Mouse (Mus musculus): ENCODE measurements around the gene Ildr1.

The Ildr1 gene

DNA sequence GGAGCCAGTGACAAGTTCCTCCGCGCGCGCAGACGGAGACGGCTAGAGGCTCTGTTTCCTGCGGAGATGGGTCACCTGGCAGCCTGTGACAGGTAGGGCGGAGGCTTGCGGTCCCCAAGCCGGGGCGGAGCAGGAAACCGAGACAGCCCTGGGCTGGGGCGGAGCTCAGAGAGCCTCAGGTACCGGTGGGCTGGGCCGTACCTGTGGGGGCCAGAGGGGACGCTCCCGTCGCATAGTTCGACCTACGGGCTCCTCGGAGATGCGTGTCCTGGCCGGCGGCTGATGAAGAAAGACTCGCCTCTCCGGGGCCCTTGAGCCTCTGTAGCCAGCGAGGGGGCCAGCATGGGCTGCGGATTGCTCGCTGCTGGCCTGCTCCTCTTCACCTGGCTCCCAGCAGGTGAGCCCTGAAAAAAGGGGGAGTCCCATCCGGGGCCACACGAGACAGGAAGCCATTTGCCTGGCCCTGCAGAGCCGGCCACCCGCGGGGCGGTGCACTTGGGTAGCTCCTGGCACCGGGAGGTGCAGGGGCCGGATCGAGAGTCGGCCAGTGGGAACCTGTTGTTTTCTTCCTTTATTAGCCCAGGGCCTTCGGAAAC is at the start of gene Ildr1:
Gene Ildr1, plus strand, starts transcription at position 161 of the 596 bp plus-strand sequence.
- DNase-seq (ENCODE audit: extremely low read depth, insufficient read length, low spot score): no peak

DNA sequence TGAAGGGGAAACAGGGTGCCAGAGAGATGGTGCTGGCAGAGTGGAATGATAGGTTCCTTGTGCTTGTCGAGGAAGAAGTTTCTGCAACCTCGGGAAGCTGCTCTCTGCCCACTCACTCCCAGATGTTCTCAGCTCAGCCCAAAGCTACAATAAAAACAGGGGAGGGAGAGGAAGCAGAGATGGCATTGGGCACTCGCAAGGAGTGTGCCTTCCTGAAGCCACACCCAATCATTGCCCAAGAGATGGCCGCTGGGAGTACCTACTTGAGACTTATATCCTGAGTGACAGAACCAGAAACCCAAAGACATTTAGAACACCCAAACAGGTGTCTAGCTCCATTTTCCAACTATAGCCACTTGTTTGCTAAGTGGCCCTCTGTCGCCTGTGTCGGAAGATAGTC is 48.7 kb upstream of the Ildr1 start:
- DNase-seq (ENCODE audit: extremely low read depth, insufficient read length, low spot score): no peak

DNA sequence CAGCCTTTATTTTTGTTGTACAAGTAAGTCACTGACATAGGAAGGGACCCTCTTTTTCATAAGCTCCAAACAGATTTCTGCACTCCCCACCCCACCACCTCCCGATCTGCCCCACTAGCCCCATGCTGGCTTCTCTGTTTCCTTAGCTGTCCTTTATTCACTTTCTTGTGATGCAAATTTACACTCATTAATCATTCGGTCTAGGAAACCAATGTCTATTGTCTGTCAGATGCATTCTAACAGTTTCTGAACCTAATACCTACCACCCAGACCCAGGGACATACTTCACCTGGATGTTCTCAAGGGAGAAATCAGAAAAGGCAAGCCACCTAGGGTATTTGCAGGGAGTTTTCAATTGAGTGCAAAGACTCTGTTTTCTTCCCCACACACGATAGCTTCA is 44.5 kb upstream of the Ildr1 start:
- no peak for DNase-seq (ENCODE audit: extremely low read depth, insufficient read length, low spot score)

DNA sequence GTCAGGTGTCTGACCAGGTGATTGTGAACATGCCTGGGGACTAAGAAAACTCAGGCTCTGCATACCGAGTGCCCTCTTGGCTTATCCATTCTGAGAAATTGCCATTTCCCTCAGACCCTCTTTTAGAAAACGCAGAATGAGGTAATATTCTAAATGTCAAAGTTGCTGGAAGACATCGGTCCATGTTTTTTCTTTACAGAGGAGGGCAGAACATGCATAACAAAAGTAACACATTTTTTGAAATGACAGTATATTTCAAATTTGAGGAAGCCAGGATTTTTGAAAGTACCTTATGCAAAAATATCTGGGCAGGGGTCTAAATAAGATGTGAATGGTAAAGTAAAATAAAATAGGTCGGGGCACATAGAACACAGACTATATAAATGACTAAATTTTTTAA is 43.3 kb upstream of the Ildr1 start:
- no peak for DNase-seq (ENCODE audit: extremely low read depth, insufficient read length, low spot score)

DNA sequence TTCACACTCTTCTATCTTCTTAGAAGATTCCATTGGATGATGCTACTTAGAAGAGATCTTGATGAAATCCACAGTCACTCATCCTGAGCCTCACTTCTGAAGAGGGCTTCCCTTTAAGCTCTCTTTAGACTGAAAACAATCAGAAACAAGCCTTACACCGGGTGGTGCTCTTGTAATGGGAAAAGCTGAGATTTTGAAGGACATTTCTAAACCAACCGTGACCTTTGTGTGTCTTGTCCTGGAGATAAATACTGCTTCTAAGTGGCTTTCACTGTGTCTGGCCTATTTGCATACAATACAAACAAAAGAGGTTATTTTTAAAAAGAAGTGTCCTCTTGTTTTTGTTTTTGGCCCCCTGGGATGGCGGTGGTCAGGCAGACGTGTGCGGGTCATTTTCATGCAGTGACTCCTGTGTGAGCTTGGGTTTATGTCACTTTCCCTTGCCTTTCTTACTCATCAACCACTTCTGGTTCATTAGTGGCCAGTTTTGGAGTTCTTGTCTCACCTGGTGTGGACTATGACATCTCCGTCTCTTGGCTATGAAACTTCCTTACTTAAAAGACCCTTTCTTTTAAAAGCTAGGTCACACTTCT is 42.5 kb upstream of the Ildr1 start:
- no peak for DNase-seq (ENCODE audit: extremely low read depth, insufficient read length, low spot score)

DNA sequence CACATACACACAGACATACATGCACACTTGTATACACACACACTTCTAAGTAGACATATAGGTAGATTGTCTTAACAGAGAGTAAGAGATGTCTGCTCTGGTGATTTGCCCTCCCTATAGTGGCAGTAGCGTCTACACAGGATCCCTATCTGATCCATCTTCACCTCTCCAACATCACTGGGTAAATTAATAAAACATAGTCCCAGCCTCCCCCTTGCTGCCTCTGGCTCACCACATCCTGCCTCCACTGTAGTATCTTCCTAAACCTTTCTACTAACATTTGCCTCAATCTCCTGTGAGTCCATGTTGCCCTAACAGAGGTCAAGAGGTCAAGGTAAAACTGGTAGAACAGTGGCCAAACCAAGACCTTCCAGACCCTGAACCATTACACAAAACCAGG is 38.6 kb upstream of the Ildr1 start:
- no peak for DNase-seq (ENCODE audit: extremely low read depth, insufficient read length, low spot score)

DNA sequence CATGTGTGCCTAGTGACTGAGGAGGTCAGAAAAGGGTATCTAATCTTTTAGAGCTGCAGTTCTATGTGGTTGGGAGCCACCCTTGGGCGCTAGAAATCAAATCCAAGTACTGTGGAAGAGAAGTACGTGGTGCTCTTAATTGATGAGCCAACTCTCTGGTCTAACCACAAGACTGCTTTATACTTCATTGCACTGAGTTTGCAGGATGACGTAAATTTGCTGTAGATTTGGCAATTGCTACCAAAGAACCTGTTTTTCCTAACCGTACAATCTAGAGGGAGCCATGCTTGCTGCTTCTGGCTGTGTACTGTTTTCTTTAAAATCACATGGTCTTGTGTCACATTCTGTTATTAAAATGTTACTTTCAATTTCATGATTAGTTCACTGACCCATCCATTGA is 37.9 kb upstream of the Ildr1 start:
- peak; percentile 19 for DNase-seq (ENCODE audit: extremely low read depth, insufficient read length, low spot score)

DNA sequence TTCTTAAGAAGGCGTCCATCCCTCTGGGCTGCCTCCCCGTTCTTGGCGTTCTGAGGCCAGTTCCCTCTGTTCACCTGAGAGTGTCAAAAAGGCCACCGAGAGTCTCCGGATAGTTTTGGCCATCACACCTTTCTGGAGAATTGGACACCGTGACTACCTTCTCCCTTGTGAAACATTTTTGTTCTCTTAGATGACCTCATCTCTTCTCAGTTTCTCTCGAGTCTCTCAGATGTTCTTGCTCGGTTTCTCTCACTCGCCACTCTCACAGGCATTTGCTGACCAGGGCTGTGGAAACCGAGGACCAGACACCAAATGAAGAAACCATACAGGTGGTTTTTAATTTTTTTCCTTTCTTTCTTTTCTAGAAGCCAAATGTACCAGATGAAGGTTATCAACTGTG is 32.4 kb upstream of the Ildr1 start:
- DNase-seq (ENCODE audit: extremely low read depth, insufficient read length, low spot score): no peak

DNA sequence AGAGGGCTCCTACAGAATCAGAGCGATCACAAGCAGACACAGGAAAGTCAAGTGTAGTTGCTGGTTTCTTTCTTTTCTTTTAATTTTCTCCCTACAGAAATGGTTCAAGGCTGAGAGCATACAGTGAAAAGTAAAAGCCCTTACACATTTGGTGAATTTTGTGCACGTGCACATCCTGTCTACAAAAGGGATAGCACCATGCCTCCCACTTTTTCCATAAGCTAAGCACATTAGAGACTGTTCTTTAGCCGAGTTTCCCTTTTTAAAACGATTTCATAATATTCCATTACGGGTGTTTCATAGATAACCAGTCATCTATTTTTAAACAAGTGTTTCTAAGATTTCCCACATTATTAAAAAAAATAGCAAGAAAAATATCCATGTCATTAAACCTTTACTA is 30.3 kb upstream of the Ildr1 start:
- no peak for DNase-seq (ENCODE audit: extremely low read depth, insufficient read length, low spot score)

DNA sequence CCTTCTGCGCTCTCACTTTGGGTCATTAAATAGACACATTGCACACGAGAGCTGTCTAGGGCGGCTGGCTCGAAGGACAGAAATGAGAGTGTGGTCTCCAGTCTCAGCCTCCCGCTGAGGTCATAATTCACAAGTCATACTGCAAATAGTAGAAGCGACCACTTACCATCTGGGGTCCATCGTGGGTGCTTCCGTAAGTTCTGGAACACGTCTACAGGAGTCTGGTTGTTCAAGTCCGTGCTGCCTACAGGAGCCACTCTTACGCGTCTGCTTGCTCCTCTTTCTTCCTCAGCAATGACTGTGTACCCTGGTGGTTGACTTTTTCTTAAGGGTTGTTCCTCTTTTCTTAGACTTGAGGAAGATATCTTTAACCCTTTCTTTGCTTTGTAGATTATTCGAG is 28.0 kb upstream of the Ildr1 start, which contains the start of gene Cd86:
Gene Cd86, minus strand, starts transcription at position 300 of the 400 bp plus-strand sequence.
- no peak for DNase-seq (ENCODE audit: extremely low read depth, insufficient read length, low spot score)

DNA sequence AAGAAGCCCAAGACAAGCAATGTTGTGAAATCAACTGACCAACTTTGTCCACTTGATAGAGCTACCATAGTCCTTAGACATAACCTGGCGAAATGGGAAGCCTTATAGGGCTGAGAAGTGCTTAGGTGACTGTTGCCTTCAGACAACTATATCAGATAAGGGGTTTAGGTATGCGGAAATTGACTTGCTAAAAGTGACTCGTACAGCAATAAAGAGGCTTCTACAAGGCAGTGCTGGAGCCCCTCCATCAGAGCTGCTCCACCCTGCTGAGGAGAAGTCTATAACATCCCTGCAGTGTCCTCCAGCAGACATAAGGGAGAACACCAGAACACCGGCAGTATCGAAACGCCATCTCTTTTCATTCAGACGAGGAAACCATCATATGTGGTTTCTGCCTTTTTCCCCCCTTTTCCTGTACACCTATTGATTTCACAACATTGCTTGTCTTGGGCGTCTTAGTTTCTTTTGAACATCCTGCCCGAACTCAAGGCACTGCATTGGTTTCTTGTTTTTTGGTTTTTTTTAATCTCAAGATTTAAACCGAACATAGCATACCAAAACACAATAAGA is 27.2 kb upstream of the Ildr1 start:
- no peak for DNase-seq (ENCODE audit: extremely low read depth, insufficient read length, low spot score)

DNA sequence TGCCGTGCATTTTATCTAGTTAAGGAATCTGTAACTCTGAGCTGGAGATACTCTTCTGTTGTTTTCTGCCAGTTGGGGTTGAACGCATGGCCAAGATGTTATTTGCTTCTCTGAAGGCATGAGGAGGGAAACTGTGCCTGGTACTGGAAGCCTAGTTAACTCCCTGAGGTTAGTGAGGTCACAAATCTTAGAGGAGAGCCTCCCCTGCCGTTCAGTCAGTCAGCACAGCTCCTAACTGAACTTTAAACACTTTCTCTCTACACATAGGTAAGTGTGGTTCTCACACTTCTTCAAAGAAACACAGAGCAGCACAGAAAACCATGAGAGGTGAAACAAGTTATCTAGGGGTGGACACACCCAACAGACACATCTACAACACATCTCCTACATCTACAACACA is 23.2 kb upstream of the Ildr1 start:
- DNase-seq (ENCODE audit: extremely low read depth, insufficient read length, low spot score): no peak

DNA sequence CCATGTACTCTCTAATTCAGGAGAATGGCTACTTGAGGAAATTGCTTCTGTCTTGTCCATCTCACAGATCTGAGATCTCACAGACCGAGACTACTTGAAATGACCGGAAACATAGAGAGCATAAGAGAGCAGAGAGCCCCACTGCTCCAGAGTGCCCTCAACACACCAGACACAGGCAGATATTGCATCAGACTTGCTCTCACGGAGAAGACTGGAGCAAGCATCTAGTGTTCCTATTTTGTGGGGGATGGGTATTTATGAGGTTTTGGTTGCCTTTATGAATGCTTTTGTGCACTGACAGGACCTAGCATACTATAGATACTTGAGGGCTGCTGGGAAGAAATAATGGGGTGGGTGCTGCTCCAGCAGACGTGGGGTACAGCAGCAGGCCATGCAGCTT is 20.6 kb upstream of the Ildr1 start:
- DNase-seq (ENCODE audit: extremely low read depth, insufficient read length, low spot score): no peak

DNA sequence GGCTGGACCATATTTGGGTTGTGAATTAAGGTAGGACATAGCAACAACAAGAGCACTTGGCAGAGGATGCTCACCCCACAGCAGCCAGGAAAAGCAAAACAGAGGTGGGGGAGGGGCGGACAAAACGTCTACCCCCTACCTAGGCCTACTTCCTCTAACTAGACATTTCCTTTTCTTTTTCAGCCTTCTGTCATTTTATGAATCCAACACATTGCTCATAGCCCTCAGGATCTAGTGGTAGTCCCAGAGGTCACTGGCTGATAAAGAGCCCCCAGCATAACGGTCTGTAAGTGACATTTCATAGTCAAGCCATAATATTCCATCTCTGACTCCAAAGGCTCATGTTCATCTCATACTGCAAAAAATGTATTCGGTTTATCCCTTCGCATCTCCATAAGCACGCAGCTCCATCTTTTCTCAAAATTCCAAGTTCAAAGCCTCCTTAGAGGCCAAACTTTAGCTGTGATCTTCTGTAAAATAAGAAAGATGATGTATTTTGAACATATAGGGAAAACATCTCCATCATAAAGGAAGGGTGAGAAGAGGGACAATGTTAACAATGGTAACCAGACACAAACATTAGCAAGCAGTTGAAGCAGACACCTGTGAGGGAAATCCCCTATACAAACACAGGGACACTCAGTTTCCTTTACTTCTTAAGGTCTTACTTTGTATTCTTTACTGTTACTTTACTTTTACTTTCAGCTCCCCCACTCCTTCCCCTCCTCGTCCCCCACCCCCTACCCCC is 19.1 kb upstream of the Ildr1 start:
- DNase-seq (ENCODE audit: extremely low read depth, insufficient read length, low spot score): no peak

DNA sequence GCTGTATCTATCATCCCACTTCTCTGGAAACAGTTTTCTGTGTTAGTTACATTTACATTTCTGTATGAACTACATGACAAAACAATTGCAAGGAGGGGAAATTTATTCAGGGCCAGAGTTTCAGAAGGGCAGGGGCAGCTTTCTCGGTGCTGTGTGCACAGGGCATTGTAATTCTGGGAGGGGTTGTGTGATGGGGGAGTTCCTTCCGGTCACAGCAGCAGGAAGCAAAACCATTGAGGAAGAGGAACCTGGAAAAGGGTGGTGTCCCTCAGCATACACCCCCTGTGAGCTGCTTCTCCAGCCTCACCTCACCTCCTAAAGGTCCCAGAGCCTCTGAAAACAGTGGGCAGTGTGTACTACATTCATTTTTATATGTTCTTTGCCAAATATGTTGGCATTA is 18.5 kb upstream of the Ildr1 start:
- DNase-seq (ENCODE audit: extremely low read depth, insufficient read length, low spot score): no peak

DNA sequence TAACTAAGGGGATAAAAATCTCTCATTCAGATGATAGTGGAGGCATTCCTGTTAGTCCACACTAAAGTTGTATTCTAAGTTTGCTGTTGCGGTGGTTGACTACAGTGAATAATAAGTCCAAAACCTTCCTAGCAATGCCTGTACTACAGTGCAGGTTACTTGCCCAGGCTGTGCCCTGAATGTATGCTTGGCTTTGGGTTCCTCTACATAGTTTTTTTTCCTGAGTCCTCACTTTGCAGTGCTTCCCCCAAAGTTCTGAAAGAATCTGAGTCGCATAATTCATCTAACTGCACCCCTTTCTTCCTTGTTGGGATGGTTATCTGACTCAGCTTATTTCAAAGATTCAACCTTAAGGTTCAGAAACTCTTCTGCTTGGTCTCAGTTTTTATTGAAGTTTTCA is 17.9 kb upstream of the Ildr1 start:
- no peak for DNase-seq (ENCODE audit: extremely low read depth, insufficient read length, low spot score)

DNA sequence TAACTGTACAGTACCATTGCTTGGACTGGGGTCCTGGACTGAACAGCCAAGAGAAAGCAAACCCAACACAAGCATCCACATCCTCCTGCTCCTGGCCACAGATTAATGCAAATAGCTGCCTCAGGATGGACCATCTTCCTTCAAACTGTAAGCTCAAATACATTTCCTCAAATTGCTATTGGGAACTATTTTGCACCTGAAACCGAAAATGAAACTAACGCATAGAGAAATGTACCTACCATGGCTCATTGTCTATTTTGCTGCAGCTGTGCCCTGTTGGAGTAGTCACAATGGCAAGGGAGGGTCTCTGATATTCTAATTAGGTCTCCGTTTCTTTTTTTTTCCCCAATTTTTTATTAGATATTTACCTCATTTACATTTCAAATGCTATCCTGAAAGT is 11.9 kb upstream of the Ildr1 start:
- no peak for DNase-seq (ENCODE audit: extremely low read depth, insufficient read length, low spot score)

DNA sequence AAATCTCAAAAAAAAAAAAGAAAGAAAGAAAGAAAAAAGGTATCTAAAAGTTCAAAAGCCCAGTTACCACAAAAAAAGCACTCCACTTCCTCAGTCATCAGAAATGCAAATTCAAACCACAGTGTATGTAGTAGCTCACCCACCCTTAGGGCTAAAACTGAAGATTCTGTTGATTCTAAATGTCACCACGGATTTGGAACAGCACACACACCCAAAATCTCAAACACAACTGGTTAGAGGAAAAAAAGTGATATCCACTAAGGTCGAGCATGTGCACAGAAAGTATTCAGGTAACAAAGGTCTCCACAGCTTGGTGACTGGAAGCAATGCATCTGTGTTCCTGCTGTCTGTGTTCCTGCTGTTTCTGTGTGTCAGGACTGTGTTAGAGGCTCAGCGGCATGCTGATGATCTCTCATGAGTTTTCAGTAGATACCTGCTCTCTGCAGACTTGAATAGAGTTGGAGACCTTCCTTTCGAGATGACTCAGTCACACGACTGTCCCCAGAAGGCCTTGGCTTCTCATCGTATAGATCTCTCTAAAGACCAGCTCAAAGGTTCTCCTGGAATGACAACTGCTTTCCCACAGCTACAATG is 9.4 kb upstream of the Ildr1 start:
- no peak for DNase-seq (ENCODE audit: extremely low read depth, insufficient read length, low spot score)

DNA sequence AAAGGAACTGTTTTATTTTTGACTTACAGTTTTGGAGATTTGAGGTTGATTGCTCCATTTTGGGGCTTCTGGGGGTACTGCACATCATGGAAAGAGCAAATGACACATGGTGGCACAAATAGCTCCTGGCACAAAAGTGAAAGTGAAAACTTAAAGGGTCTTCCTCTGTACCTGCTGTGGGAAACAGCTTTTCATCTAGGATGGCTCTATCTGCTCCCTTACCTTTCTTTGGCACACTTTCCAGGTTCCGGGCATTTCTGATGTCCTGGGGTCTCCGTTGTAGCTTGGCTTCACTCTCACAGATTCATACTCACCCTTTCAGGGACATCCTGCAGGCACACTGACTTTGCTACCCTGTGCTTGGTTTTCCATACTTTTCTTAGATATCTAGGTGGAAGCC is 5.7 kb upstream of the Ildr1 start:
- no peak for DNase-seq (ENCODE audit: extremely low read depth, insufficient read length, low spot score)

DNA sequence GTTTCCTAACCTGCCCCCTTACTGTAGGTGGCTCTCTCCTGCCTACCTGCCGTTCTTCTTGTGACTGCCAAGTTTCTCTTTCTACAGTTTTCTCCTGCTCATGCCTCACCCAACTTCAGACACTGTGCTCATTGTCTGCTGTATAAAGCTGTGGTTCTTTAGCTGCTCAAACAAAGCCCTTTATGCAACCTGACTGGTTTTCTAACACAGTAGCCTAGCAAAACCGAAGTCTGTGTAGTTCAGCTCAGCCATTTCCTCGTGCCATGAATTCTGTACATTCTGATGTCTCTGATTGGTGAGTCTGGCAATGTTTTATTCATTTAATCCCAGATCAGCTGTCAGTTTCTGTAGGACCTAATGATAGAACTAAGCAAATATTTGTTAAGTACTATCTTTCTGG is 2.3 kb upstream of the Ildr1 start:
- no peak for DNase-seq (ENCODE audit: extremely low read depth, insufficient read length, low spot score)

DNA sequence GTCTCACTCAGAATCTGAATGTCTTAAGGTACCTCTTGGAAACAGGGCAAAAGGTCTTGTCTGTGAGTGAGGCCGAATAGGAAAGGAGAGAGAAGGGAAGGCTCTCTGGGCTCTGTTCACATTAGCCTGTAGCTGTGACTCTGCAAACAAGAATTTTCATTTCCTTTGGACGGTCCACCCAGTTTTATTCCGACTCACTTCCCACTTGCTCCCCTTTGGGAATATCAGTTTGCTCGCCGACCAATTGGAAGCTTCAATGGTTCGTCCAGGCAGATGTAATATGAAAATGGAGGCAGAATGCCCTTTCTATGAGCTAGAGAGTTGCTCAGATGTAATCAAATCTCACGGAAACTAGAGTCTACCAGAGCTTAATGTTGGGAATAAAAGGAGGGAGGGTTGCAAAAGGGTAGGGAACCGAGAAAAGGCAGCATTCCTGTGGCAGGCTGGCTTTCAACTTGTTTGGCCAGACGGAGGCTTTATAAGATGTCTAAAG is 1.1 kb downstream of the Ildr1 start:
- no peak for DNase-seq (ENCODE audit: extremely low read depth, insufficient read length, low spot score)

Measured in 3134 (cell line).